Mouse (Mus musculus) heart, adult 2 months (tissue): ENCODE measurements around the gene Ncbp2.

Experiments used
- CTCF ChIP-seq: fragments of 200-600 bp; IDR thresholded peaks from 2 replicates; pipeline ENCODE4 v1.8.1; 2022; ENCODE audit warnings: antibody characterized with exemption, mild to moderate bottlenecking, moderate library complexity
- EP300 ChIP-seq: fragments of 200-500 bp; IDR thresholded peaks from 2 replicates; pipeline ENCODE4 v1.6.1; 2011; ENCODE audit warnings: low read depth, low read length, control low read depth; ENCODE audit not compliant: insufficient read depth
- POLR2A ChIP-seq: fragments of 200-500 bp; IDR thresholded peaks from 2 replicates; pipeline ENCODE4 v1.6.1; 2011; ENCODE audit warnings: mild to moderate bottlenecking, low read depth, low read length, control low read depth; ENCODE audit not compliant: insufficient read depth

GRCm38 (mm10) chr16:31935091-31935979 is 13.0 kb upstream of the Ncbp2 start:
- TF ChIP-seq CTCF (no peak), POLR2A (no peak), EP300 (no peak)
